Mouse (Mus musculus) MEL (cell line): ENCODE results near the gene Gm45234.

Experiments used
- BHLHE40 ChIP-seq: IDR thresholded peaks from 2 replicates; pipeline ENCODE4 v1.6.1; 2012; ENCODE audit warnings: low read depth, mild to moderate bottlenecking, inconsistent platforms, low read length, improper control_type of control experiment, borderline replicate concordance
- CTCF ChIP-seq, 3 experiments: IDR thresholded peaks in 2 of 3; conservative IDR thresholded peaks in 1 of 3; 2 replicates each; pipeline ENCODE4 v1.5.1; 2011 to 2012; ENCODE audit warnings: low read length in 3 of 3, low read depth in 2 of 3, mild to moderate bottlenecking in 2 of 3, improper control_type of control experiment in 1 of 3, inconsistent platforms in 1 of 3, mixed read lengths in 1 of 3, moderate library complexity in 1 of 3; ENCODE audit not compliant: control insufficient read depth in 1 of 3, insufficient read depth in 1 of 3, poor library complexity in 1 of 3, severe bottlenecking in 1 of 3
- POLR2A ChIP-seq, 2 experiments: IDR thresholded peaks; 2 replicates each; pipeline ENCODE4 v1.6.1; 2011 to 2012; ENCODE audit warnings: low read length in 2 of 2, mild to moderate bottlenecking in 2 of 2, control low read depth in 1 of 2, improper control_type of control experiment in 1 of 2, low read depth in 1 of 2, moderate library complexity in 1 of 2; ENCODE audit not compliant: control insufficient read depth in 1 of 2, insufficient read depth in 1 of 2, poor library complexity in 1 of 2
- POLR2AphosphoS5 ChIP-seq: IDR thresholded peaks from 2 replicates; pipeline ENCODE4 v1.6.1; 2012; ENCODE audit warnings: low read depth, borderline replicate concordance, mild to moderate bottlenecking, inconsistent platforms, low read length, moderate library complexity, mixed read lengths

DNA sequence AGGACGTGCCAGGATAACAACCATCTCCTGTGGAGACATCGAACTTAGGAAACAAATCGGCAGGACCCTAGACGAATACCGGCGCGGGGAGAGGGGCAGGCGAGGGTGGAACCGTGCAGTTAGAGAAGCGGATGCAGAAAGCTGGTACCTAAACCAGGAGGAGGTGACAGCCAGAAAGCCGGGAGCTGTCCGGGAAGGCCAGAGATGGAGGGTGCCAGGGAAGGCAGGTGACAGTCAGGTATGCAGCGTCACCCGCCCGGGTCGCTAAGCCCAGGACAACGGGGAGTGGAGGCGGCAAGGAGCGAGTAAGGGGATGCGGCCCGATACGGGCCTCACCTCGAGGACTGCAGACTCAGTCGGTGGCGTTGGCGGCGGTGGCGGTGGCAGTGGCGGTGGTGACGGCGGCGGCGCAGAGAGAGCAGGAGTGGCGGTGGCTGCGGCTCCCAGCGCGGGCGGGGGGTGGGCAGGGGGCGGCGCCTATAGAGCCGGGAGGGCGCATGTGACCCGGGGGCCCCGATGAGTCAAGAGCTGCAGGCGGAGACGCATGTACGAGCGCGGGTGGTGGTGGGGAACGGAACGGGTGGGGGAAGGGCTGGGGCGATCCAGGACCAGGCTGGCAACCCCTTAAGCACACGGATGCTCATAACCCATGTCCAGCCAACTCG is 13.4 kb upstream of the Gm45234 start, which contains the start of gene Eno2:
- TF ChIP-seq POLR2A (IDR thresholded peaks at IDR 0.05; ENCODE audit: control insufficient read depth in 1 of 2, insufficient read depth in 1 of 2, low read depth in 1 of 2, low read length in 2 of 2, poor library complexity in 1 of 2): no peak
- TF ChIP-seq BHLHE40: no peak
- no peak for TF ChIP-seq CTCF (IDR thresholded peaks at IDR 0.05 in 2 of 3, conservative IDR thresholded peaks at IDR 0.05 in 1 of 3; ENCODE audit: control insufficient read depth in 1 of 3, insufficient read depth in 1 of 3, low read depth in 2 of 3, low read length in 3 of 3, poor library complexity in 1 of 3, severe bottlenecking in 1 of 3)
- no peak for TF ChIP-seq POLR2AphosphoS5
